Mouse (Mus musculus): Measurements from ENCODE around the gene Dennd4b. TPM values are rescaled to one million over a fixed set of nuclear protein-coding genes. Genes with fewer than 3 reads are reported as not detected.

Dennd4b gene
- polyA plus RNA-seq, 1 experiment from 2014 or later: 3.9 TPM

GRCm38 (mm10) chr3:90322289-90322688 is 57.3 kb downstream of the Dennd4b start:
- H3K4me2 ChIP-seq (ENCODE audit: low read depth, severe bottlenecking): no peak overlapping the region
- no peaks in the 10 kb centered on the region for H3K36me3 ChIP-seq (ENCODE audit: control insufficient read depth, insufficient read depth, low read length)
- no peak overlapping the region for H3K27ac ChIP-seq (replicated peaks; ENCODE audit: low read depth, low read length)
- H3K9ac ChIP-seq (ENCODE audit: low read length): no peak overlapping the region
- WGBS: 84% methylated on average over 6 of the region's 6 CpGs
- H3K9me3 ChIP-seq (ENCODE audit: control insufficient read depth, low read length): no peaks in the 10 kb centered on the region
- no peak overlapping the region for H3K4me3 ChIP-seq (ENCODE audit: low read depth, low read length)
- H3K4me1 ChIP-seq (ENCODE audit: control insufficient read depth, insufficient read depth, low read length): no peaks in the 10 kb centered on the region
- DNase-seq (ENCODE audit: low spot score) (no peak), ATAC-seq (ENCODE audit: insufficient number of reproducible peaks, low FRiP score, low TSS enrichment, low read depth) (no peak)
- no peaks in the 10 kb centered on the region for H3K27me3 ChIP-seq (ENCODE audit: control insufficient read depth, insufficient read depth, low read length)

GRCm38 (mm10) chr3:90323119-90323518 is 58.1 kb downstream of the Dennd4b start:
- no peaks in the 10 kb centered on the region for H3K4me1 ChIP-seq (ENCODE audit: control insufficient read depth, insufficient read depth, low read length)
- no peaks in the 10 kb centered on the region for H3K9me3 ChIP-seq (ENCODE audit: control insufficient read depth, low read length)
- no peak for ATAC-seq (ENCODE audit: insufficient number of reproducible peaks, low FRiP score, low TSS enrichment, low read depth)
- H3K4me3 ChIP-seq (ENCODE audit: low read depth, low read length): no peak overlapping the region
- DNase-seq (ENCODE audit: low spot score): peak; percentile 46
- H3K27me3 ChIP-seq (ENCODE audit: control insufficient read depth, insufficient read depth, low read length): no peaks in the 10 kb centered on the region
- H3K9ac ChIP-seq (ENCODE audit: low read length): no peak overlapping the region
- H3K27ac ChIP-seq (replicated peaks; ENCODE audit: low read depth, low read length): no peak overlapping the region
- H3K4me2 ChIP-seq (ENCODE audit: low read depth, severe bottlenecking): no peak overlapping the region
- 69% methylated on average over 5 of the region's 5 CpGs for WGBS
- H3K36me3 ChIP-seq (ENCODE audit: control insufficient read depth, insufficient read depth, low read length): no peaks in the 10 kb centered on the region

Small RNA genes lying within 50 kb of the gene (microRNA-seq; reads per million reads assigned to microRNA genes)
- not detected for gene Mir7012

Other genes with a start within 250 kb of the Dennd4b start
- gene 4933434E20Rik, start 213.5 kb upstream of the Dennd4b start, polyA plus RNA-seq (2014; fragmentation: Nextera tagmentation; extraction: Ambion mirVana): 160 and 175 TPM in 2 replicates
- gene Ubap2l, start 212.6 kb upstream of the Dennd4b start, polyA plus RNA-seq (2014; fragmentation: Nextera tagmentation; extraction: Ambion mirVana): 238 and 289 TPM in 2 replicates
- gene Tpm3, start 192.5 kb upstream of the Dennd4b start, polyA plus RNA-seq (2014; fragmentation: Nextera tagmentation; extraction: Ambion mirVana): 578 and 605 TPM in 2 replicates
- 0.49 and 0.72 TPM in 2 replicates for gene Nup210l, start 161.1 kb upstream of the Dennd4b start, polyA plus RNA-seq (2014; fragmentation: Nextera tagmentation; extraction: Ambion mirVana)
- gene Rps27, start 51.5 kb upstream of the Dennd4b start, polyA plus RNA-seq (2014; fragmentation: Nextera tagmentation; extraction: Ambion mirVana): 1,463 and 1,516 TPM in 2 replicates
- gene Rab13, start 51.5 kb upstream of the Dennd4b start, polyA plus RNA-seq (2014; fragmentation: Nextera tagmentation; extraction: Ambion mirVana): 15.4 and 16.9 TPM in 2 replicates
- gene Jtb, start 33.6 kb upstream of the Dennd4b start, polyA plus RNA-seq (2014; fragmentation: Nextera tagmentation; extraction: Ambion mirVana): 79.5 and 80.1 TPM in 2 replicates
- gene Creb3l4, start 21.7 kb upstream of the Dennd4b start, polyA plus RNA-seq (2014; fragmentation: Nextera tagmentation; extraction: Ambion mirVana): 11.0 and 11.3 TPM in 2 replicates
- gene Slc39a1, start 17.0 kb upstream of the Dennd4b start, polyA plus RNA-seq (2014; fragmentation: Nextera tagmentation; extraction: Ambion mirVana): 58.0 and 58.3 TPM in 2 replicates
- gene Crtc2, start 11.0 kb upstream of the Dennd4b start, polyA plus RNA-seq (2014; fragmentation: Nextera tagmentation; extraction: Ambion mirVana): 16.7 TPM in 2 replicates
- 16.2 and 18.9 TPM in 2 replicates for gene Gatad2b, start 28.0 kb downstream of the Dennd4b start, polyA plus RNA-seq (2014; fragmentation: Nextera tagmentation; extraction: Ambion mirVana)
- gene Slc27a3, start 124.8 kb downstream of the Dennd4b start, polyA plus RNA-seq (2014; fragmentation: Nextera tagmentation; extraction: Ambion mirVana): 24.0 and 28.7 TPM in 2 replicates
- gene Ints3, start 168.4 kb downstream of the Dennd4b start, polyA plus RNA-seq (2014; fragmentation: Nextera tagmentation; extraction: Ambion mirVana): 47.2 and 56.7 TPM in 2 replicates
- gene Npr1, start 200.7 kb downstream of the Dennd4b start, polyA plus RNA-seq (2014; fragmentation: Nextera tagmentation; extraction: Ambion mirVana): 2.0 and 2.3 TPM in 2 replicates
- gene Ilf2, start 210.9 kb downstream of the Dennd4b start, polyA plus RNA-seq (2014; fragmentation: Nextera tagmentation; extraction: Ambion mirVana): 377 and 385 TPM in 2 replicates
- 60.5 and 63.6 TPM in 2 replicates for gene Snapin, start 225.8 kb downstream of the Dennd4b start, polyA plus RNA-seq (2014; fragmentation: Nextera tagmentation; extraction: Ambion mirVana)
- 125 and 129 TPM in 2 replicates for gene Chtop, start 244.3 kb downstream of the Dennd4b start, polyA plus RNA-seq (2014; fragmentation: Nextera tagmentation; extraction: Ambion mirVana)
- gene S100a1, start 249.2 kb downstream of the Dennd4b start, polyA plus RNA-seq (2014; fragmentation: Nextera tagmentation; extraction: Ambion mirVana): 4.6 and 7.3 TPM in 2 replicates
- gene S100a13, start 249.2 kb downstream of the Dennd4b start, polyA plus RNA-seq (2014; fragmentation: Nextera tagmentation; extraction: Ambion mirVana): 11.8 and 12.6 TPM in 2 replicates

Measured in limb, embryonic 11.5 days (tissue).